9 mouse cellular contexts compared by ENCODE assay signal in genomic region chr7:29517178-29517577, GRCm38 (mm10). TPM values are rescaled to one million over a fixed set of nuclear protein-coding genes. Genes with fewer than 3 reads are reported as not detected.
DNase-seq lines count a peak whose midpoint lies in the region; ATAC-seq lines count a peak whose summit lies in the region.
"Had no signal": no experiment of that assay in that cellular context is flagged by ENCODE, and none has a peak within 500 bp of the region (broad histone marks: within the 10 kb centered on the region; RNA-seq: fewer than 3 reads in every experiment).

No protein-coding gene starts in this region.

- H3K9ac ChIP-seq in limb, embryonic 13.5 days = peak overlapping the region; percentile 84
- H3K9ac ChIP-seq in stomach, embryonic 15.5 days = 0 out of 2 replicates have a peak overlapping the region, but pooled peaks have one; percentile 89

- H3K36me3 ChIP-seq in megakaryocyte, embryonic 14.5 days (replicated peaks; ENCODE audit: low read length) = no peaks in the 10 kb centered on the region
- H3K36me3 ChIP-seq in limb, embryonic 13.5 days = no peaks in the 10 kb centered on the region
- no peaks in the 10 kb centered on the region for H3K36me3 ChIP-seq in stomach, embryonic 15.5 days

- no peaks in the 10 kb centered on the region for H3K9me3 ChIP-seq in megakaryocyte, embryonic 14.5 days
- no peaks in the 10 kb centered on the region for H3K9me3 ChIP-seq in limb, embryonic 13.5 days
- H3K9me3 ChIP-seq in stomach, embryonic 15.5 days = no peaks in the 10 kb centered on the region

- H3K4me1 ChIP-seq in megakaryocyte, embryonic 14.5 days = peaks cover 44% of the 10 kb centered on the region
- peaks cover 43% of the 10 kb centered on the region for H3K4me1 ChIP-seq in limb, embryonic 13.5 days
- peaks cover 43% of the 10 kb centered on the region for H3K4me1 ChIP-seq in stomach, embryonic 15.5 days

- peak overlapping the region; percentile 95 for H3K4me3 ChIP-seq in megakaryocyte, embryonic 14.5 days (replicated peaks)
- peak overlapping the region; percentile 80 for H3K4me3 ChIP-seq in limb, embryonic 13.5 days
- peak overlapping the region; percentile 93 for H3K4me3 ChIP-seq in stomach, embryonic 15.5 days (replicated peaks)

- no peak for ATAC-seq in megakaryocyte, adult 5-6 weeks (ENCODE audit: poor library complexity, severe bottlenecking)
- no peak for ATAC-seq in limb, embryonic 13.5 days (ENCODE audit: low FRiP score, low read depth)
- ATAC-seq in stomach, embryonic 15.5 days (ENCODE audit: insufficient read depth, low FRiP score, low read depth) = no peak

- WGBS in limb, embryonic 13.5 days = 48% methylated on average over 5 of the region's 5 CpGs
- 49% methylated on average over 5 of the region's 5 CpGs for WGBS in stomach, embryonic 15.5 days

- H3K4me2 ChIP-seq in limb, embryonic 13.5 days (replicated peaks) = peak overlapping the region; percentile 79
- H3K4me2 ChIP-seq in stomach, embryonic 15.5 days = peak overlapping the region; percentile 61

- peaks cover 4% of the 10 kb centered on the region for H3K27me3 ChIP-seq in megakaryocyte, embryonic 14.5 days (replicated peaks)
- no peaks in the 10 kb centered on the region for H3K27me3 ChIP-seq in limb, embryonic 13.5 days
- no peaks in the 10 kb centered on the region for H3K27me3 ChIP-seq in stomach, embryonic 15.5 days (replicated peaks)

- peak; percentile 26 for DNase-seq in cerebellum, adult 9-11 months
- DNase-seq in cerebellum, postnatal 36 days = no peak
- DNase-seq in B cell, adult 2 months = no peak
- DNase-seq in urinary bladder, adult 18-20 months (ENCODE audit: low spot score in 2 of 2) = no peak
- DNase-seq: kidney, postnatal 25 days had no signal

- H3K27ac ChIP-seq in limb, embryonic 13.5 days = no peak overlapping the region
- no peak overlapping the region for H3K27ac ChIP-seq in stomach, embryonic 15.5 days

RNA-seq across cellular contexts. Expression of gene Sipa1l3, which starts 1.3 kb away (rescaled TPM):
- polyA plus RNA-seq in megakaryocyte, embryonic 14.5 days (2012; ENCODE audit: insufficient read depth, low replicate concordance) = 27.5 and 46.5 TPM in 2 replicates
- 23.3 and 30.2 TPM in 2 replicates for total RNA-seq in megakaryocyte, adult 5-6 weeks (2015)
- 6.8 and 11.8 TPM in 2 replicates for total RNA-seq in megakaryocyte, adult 5-6 weeks (2017)
- 11.5 and 13.9 TPM in 2 replicates for polyA plus RNA-seq in limb, embryonic 13.5 days (2015; fragmentation: Nextera tagmentation; extraction: Ambion mirVana)
- 22.0 and 31.3 TPM in 2 replicates for polyA plus RNA-seq in stomach, embryonic 15.5 days (2015; fragmentation: Nextera tagmentation; extraction: Ambion mirVana)
